Mouse (Mus musculus) bone marrow, adult 2 months (tissue): Measurements from ENCODE around the gene Sez6.

Source experiments
- CTCF ChIP-seq: fragments of 200-500 bp; IDR thresholded peaks from 2 replicates; pipeline ENCODE4 v1.5.1; 2011; ENCODE audit warnings: low read length, control low read depth; ENCODE audit not compliant: control insufficient read depth, insufficient read depth
- POLR2A ChIP-seq: fragments of 200-500 bp; IDR thresholded peaks from 2 replicates; pipeline ENCODE4 v1.6.1; 2011; ENCODE audit warnings: low read depth, mild to moderate bottlenecking, control low read depth, low read length, borderline replicate concordance; ENCODE audit not compliant: control insufficient read depth

DNA sequence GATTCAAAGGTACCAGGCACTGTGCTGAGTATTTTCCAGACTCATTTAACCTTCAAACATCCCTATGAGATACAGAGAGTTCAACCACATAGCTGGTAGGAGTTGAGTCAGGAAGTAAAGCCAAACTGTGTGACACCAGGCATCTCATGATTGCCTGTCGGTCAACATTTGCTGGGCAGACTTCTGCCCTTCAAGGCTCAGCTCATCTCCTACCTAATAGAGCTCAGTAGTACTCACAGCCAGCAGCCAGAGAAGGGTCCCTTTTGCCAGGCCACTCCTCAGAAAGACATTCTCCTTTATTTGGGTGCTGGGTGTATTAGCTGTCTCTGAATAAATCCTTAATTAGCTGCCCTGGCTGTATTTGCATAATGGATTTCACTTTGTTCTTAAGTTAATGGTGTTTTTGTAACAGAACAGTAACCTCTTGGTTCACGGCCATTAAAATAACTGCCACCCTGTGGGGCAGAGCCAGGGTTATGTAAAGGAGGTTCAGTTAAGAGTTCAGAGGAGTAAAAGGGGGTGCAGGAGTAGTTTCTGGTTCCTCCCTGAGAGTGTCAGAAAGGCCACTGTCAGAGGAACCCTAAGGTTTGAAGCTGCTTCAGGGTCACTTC lies 39.8 kb upstream of the Sez6 start:
- TF ChIP-seq POLR2A (no peak), CTCF (no peak)
